In genomic region chr16:39984205-39984634, GRCm38 (mm10) we compare ENCODE assay signal across 8 mouse cellular contexts. TPM values are rescaled to one million over a fixed set of nuclear protein-coding genes. Genes with fewer than 3 reads are reported as not detected.
DNase-seq lines count a peak whose midpoint lies in the region; ATAC-seq and TF ChIP-seq lines count a peak whose summit lies in the region.

Lsamp (plus strand) TSS chr16:39984361.

- under 1% methylated on average over 24 of the region's 24 CpGs for WGBS in heart, embryonic 13.5 days
- under 1% methylated on average over 24 of the region's 24 CpGs for WGBS in kidney, postnatal 0 days
- WGBS in limb, embryonic 14.5 days: 3% methylated on average over 24 of the region's 24 CpGs
- whole genome bisulfite sequencing in neural tube, embryonic 11.5 days: 0% methylated on average over 24 of the region's 24 CpGs

- peak; percentile 73 for TF ChIP-seq CTCF in kidney, postnatal 0 days (IDR thresholded peaks at IDR 0.05; ENCODE audit: low read depth)

- peak within 1 kb of the TSS; percentile 75 for H3K9ac ChIP-seq in heart, embryonic 13.5 days
- no peak within 1 kb of the TSS for H3K9ac ChIP-seq in kidney, postnatal 0 days (ENCODE audit: low read depth, low read length)
- H3K9ac ChIP-seq in limb, embryonic 14.5 days (ENCODE audit: low read depth, low read length, severe bottlenecking): peak within 1 kb of the TSS; percentile 49
- H3K9ac ChIP-seq in neural tube, embryonic 11.5 days (ENCODE audit: low read length): peak within 1 kb of the TSS; percentile 69

- peak within 1 kb of the TSS; percentile 54 for H3K4me3 ChIP-seq in heart, embryonic 13.5 days
- H3K4me3 ChIP-seq in kidney, postnatal 0 days (replicated peaks; ENCODE audit: low read depth, low read length): peak within 1 kb of the TSS; percentile 21
- peak within 1 kb of the TSS; percentile 51 for H3K4me3 ChIP-seq in limb, embryonic 14.5 days (replicated peaks; ENCODE audit: low read length)
- H3K4me3 ChIP-seq in neural tube, embryonic 11.5 days (ENCODE audit: low read depth, low read length): peak within 1 kb of the TSS; percentile 40

- no peaks in the 10 kb centered on the region for H3K9me3 ChIP-seq in heart, embryonic 13.5 days
- H3K9me3 ChIP-seq in kidney, postnatal 0 days (replicated peaks; ENCODE audit: low read length): no peaks in the 10 kb centered on the region
- H3K9me3 ChIP-seq in limb, embryonic 14.5 days (ENCODE audit: control insufficient read depth, low read length): no peaks in the 10 kb centered on the region
- H3K9me3 ChIP-seq in neural tube, embryonic 11.5 days (ENCODE audit: control insufficient read depth, low read length): no peaks in the 10 kb centered on the region

- peak within 1 kb of the TSS; percentile 98 for H3K4me2 ChIP-seq in heart, embryonic 13.5 days
- peak within 1 kb of the TSS; percentile 82 for H3K4me2 ChIP-seq in kidney, postnatal 0 days (ENCODE audit: low read length)
- H3K4me2 ChIP-seq in limb, embryonic 14.5 days (replicated peaks; ENCODE audit: low read depth, low read length, severe bottlenecking): peak within 1 kb of the TSS; percentile 97
- peak within 1 kb of the TSS; percentile 56 for H3K4me2 ChIP-seq in neural tube, embryonic 11.5 days (ENCODE audit: low read depth)

- H3K27ac ChIP-seq in heart, embryonic 13.5 days (replicated peaks): no peak within 1 kb of the TSS
- H3K27ac ChIP-seq in kidney, postnatal 0 days: no peak within 1 kb of the TSS
- H3K27ac ChIP-seq in limb, embryonic 14.5 days (replicated peaks; ENCODE audit: low read depth, low read length): no peak within 1 kb of the TSS
- H3K27ac ChIP-seq in neural tube, embryonic 11.5 days (ENCODE audit: low read depth, low read length): no peak within 1 kb of the TSS

- no peaks in the 10 kb centered on the region for H3K36me3 ChIP-seq in heart, embryonic 13.5 days
- H3K36me3 ChIP-seq in kidney, postnatal 0 days (ENCODE audit: insufficient read depth, low read length): no peaks in the 10 kb centered on the region
- H3K36me3 ChIP-seq in limb, embryonic 14.5 days (ENCODE audit: control insufficient read depth, insufficient read depth, low read length): no peaks in the 10 kb centered on the region
- no peaks in the 10 kb centered on the region for H3K36me3 ChIP-seq in neural tube, embryonic 11.5 days (ENCODE audit: control insufficient read depth, insufficient read depth, low read length)

- H3K27me3 ChIP-seq in heart, embryonic 13.5 days (replicated peaks): peaks cover 12% of the 10 kb centered on the region
- 0 out of 2 replicates have a peak, but pooled peaks cover 3% of the 10 kb centered on the region for H3K27me3 ChIP-seq in kidney, postnatal 0 days (ENCODE audit: insufficient read depth, low read length)
- H3K27me3 ChIP-seq in limb, embryonic 14.5 days (ENCODE audit: control insufficient read depth, insufficient read depth, low read length): no peaks in the 10 kb centered on the region
- H3K27me3 ChIP-seq in neural tube, embryonic 11.5 days (ENCODE audit: control insufficient read depth, insufficient read depth, low read length): no peaks in the 10 kb centered on the region

- no peak for TF ChIP-seq POLR2A in limb, embryonic 14.5 days (IDR thresholded peaks at IDR 0.05; ENCODE audit: borderline replicate concordance, extremely low read depth, insufficient read depth, insufficient read length)

- ATAC-seq in heart, embryonic 13.5 days (ENCODE audit: extremely low read depth, insufficient number of reproducible peaks, low FRiP score, low TSS enrichment): no peak
- ATAC-seq in kidney, postnatal 0 days (replicated peaks; ENCODE audit: low FRiP score, low read depth): peak; percentile 85
- ATAC-seq in limb, embryonic 14.5 days (ENCODE audit: low FRiP score, low read depth): peak; percentile 90
- peak; percentile 93 for ATAC-seq in neural tube, embryonic 11.5 days (ENCODE audit: insufficient read depth, low FRiP score, low TSS enrichment)
- ATAC-seq in megakaryocyte-erythroid progenitor cell, adult 5-6 weeks (replicated peaks; ENCODE audit: low FRiP score, low TSS enrichment, poor library complexity, severe bottlenecking): no peak

- peak; percentile 74 for DNase-seq in adrenal gland, postnatal 36 days
- peak; percentile 84 for DNase-seq in embryo, embryonic 10 days (ENCODE audit: low spot score)
- peak; percentile 77 for DNase-seq in kidney, postnatal 0 days (ENCODE audit: low spot score)
- DNase-seq in limb, embryonic 14.5 days (ENCODE audit: low spot score): peak; percentile 80
- DNase-seq in neural tube, embryonic 11.5 days (ENCODE audit: low spot score): peak; percentile 91
- DNase-seq in urinary bladder, adult 2 months (ENCODE audit: low spot score): peak; percentile 27

- 0 out of 2 replicates have a peak, but pooled peaks cover 3% of the 10 kb centered on the region for H3K4me1 ChIP-seq in heart, embryonic 13.5 days
- 0 out of 2 replicates have a peak, but pooled peaks cover 3% of the 10 kb centered on the region for H3K4me1 ChIP-seq in kidney, postnatal 0 days (replicated peaks; ENCODE audit: insufficient read depth, low read length)
- no peaks in the 10 kb centered on the region for H3K4me1 ChIP-seq in limb, embryonic 14.5 days (ENCODE audit: control insufficient read depth, insufficient read depth, low read length)
- H3K4me1 ChIP-seq in neural tube, embryonic 11.5 days (ENCODE audit: control insufficient read depth, insufficient read depth, low read length): no peaks in the 10 kb centered on the region

RNA-seq across cellular contexts. Expression of gene Lsamp, which starts in this region (rescaled TPM):
- 1 to 10 TPM; 5.7 to 7.0 TPM for total RNA-seq in adrenal gland, postnatal 36 days (2021)
- 1.1 and 1.2 TPM in 2 replicates for polyA plus RNA-seq in heart, embryonic 13.5 days (2015; fragmentation: Nextera tagmentation; extraction: Ambion mirVana)
- polyA plus RNA-seq in kidney, postnatal 0 days (2015; fragmentation: Nextera tagmentation; extraction: Ambion mirVana): 2.7 and 3.4 TPM in 2 replicates
- polyA plus RNA-seq in limb, embryonic 14.5 days (2012; rRNA removed): 4.7 and 5.3 TPM in 2 replicates
- 11.2 and 11.8 TPM in 2 replicates for polyA plus RNA-seq in limb, embryonic 14.5 days (2014; fragmentation: Nextera tagmentation; extraction: Ambion mirVana)
- 12.0 and 12.6 TPM in 2 replicates for polyA plus RNA-seq in neural tube, embryonic 11.5 days (2014; fragmentation: Nextera tagmentation; extraction: Ambion mirVana)
- polyA plus RNA-seq in urinary bladder, adult 2 months (2012; rRNA removed): 4.7 and 9.3 TPM in 2 replicates
- total RNA-seq in megakaryocyte-erythroid progenitor cell, adult 5-6 weeks (2014; fragmentation: Nextera tagmentation): not detected in 2 replicates
- 0.42 TPM in 1 of 2 replicates, not detected in the other for total RNA-seq in megakaryocyte-erythroid progenitor cell, adult 5-6 weeks (2017)

Comparison
In these comparisons a context has a peak if more than half of its experiments do, and no peak if none do; other contexts are left out.
1. RNA of gene Lsamp (total RNA-seq): 5.7 to 7.0 TPM in adrenal gland, postnatal 36 days; 0.42 TPM in megakaryocyte-erythroid progenitor cell, adult 5-6 weeks; every median in the first group is over 4 times any median in the second.
2. DNase-seq: peak in every context shown above with its lines; median percentile 91 in neural tube, embryonic 11.5 days; 84 in embryo, embryonic 10 days; 80 in limb, embryonic 14.5 days; 77 in kidney, postnatal 0 days; 74 in adrenal gland, postnatal 36 days; 27 in urinary bladder, adult 2 months.
3. ATAC-seq: peak in kidney, postnatal 0 days (single experiment), limb, embryonic 14.5 days (single experiment) and neural tube, embryonic 11.5 days (single experiment); none in heart, embryonic 13.5 days (single experiment) and megakaryocyte-erythroid progenitor cell, adult 5-6 weeks (single experiment).
4. Peak in every context shown above with its lines, with median percentiles within 50 percentile points of each other: H3K4me2 ChIP-seq and H3K4me3 ChIP-seq.